Mouse (Mus musculus) kidney, adult 2 months (tissue): ENCODE measurements around the gene Cd248. TPM values are rescaled to one million over a fixed set of nuclear protein-coding genes. Genes with fewer than 3 reads are reported as not detected.
A peak's percentile ranks its signal among the peaks of the same experiment; 100 is the strongest.

Experiments
- DNase-seq: peaks from one replicate; pipeline ENCODE4 v3.0.0; 2021
- H3K27ac ChIP-seq: fragments of 200-500 bp; 2 replicates; pipeline ENCODE4 v1.5.1; 2012; ENCODE audit warnings: low read depth, low read length, control low read depth, inconsistent platforms; ENCODE audit not compliant: insufficient read depth
- H3K27me3 ChIP-seq: fragments of 200-500 bp; replicated peaks from 2 replicates; pipeline ENCODE4 v1.6.1; 2012; ENCODE audit warnings: mild to moderate bottlenecking, moderate library complexity, low read length, inconsistent platforms; ENCODE audit not compliant: control insufficient read depth, insufficient read depth
- H3K36me3 ChIP-seq: fragments of 200-500 bp; 2 replicates; pipeline ENCODE4 v1.6.1; 2012; ENCODE audit warnings: mild to moderate bottlenecking, moderate library complexity, low read length, inconsistent platforms; ENCODE audit not compliant: control insufficient read depth, insufficient read depth
- H3K4me1 ChIP-seq: fragments of 200-500 bp; 2 replicates; pipeline ENCODE4 v1.6.1; 2011; ENCODE audit warnings: low read length; ENCODE audit not compliant: control insufficient read depth, insufficient read depth
- H3K4me3 ChIP-seq: fragments of 200-500 bp; 2 replicates; pipeline ENCODE4 v1.5.1; 2011; ENCODE audit warnings: mild to moderate bottlenecking, low read depth, low read length, control low read depth; ENCODE audit not compliant: insufficient read depth
- CTCF ChIP-seq: fragments of 200-500 bp; conservative IDR thresholded peaks from 2 replicates; pipeline ENCODE4 v1.5.1; 2011; ENCODE audit warnings: low read depth, mild to moderate bottlenecking, control low read depth, low read length, moderate library complexity, mixed read lengths; ENCODE audit not compliant: insufficient read depth, insufficient read length
- POLR2A ChIP-seq: fragments of 200-500 bp; IDR thresholded peaks from one replicate; pipeline ENCODE4 v1.6.1; 2011; ENCODE audit warnings: low read depth, low read length, control low read depth
- WGBS: fragments of 180-500 bp; shearing (Covaris S2); methylation state at CpG from one replicate; pipeline ENCODE4 v1.1.7; 2018; 5-methylcytosine and 5-hydroxymethylcytosine counted together
- polyA plus RNA-seq: library from polyadenylated mRNA; depleted of rRNA; stranded (reverse); fragments of >200 nt; gene quantifications from 2 replicates; pipeline ENCODE4 v1.2.3, GENCODE M21; 2012; rRNA removed

Gene Cd248
- 10.7 and 10.8 TPM in 2 replicates for polyA plus RNA-seq

DNA sequence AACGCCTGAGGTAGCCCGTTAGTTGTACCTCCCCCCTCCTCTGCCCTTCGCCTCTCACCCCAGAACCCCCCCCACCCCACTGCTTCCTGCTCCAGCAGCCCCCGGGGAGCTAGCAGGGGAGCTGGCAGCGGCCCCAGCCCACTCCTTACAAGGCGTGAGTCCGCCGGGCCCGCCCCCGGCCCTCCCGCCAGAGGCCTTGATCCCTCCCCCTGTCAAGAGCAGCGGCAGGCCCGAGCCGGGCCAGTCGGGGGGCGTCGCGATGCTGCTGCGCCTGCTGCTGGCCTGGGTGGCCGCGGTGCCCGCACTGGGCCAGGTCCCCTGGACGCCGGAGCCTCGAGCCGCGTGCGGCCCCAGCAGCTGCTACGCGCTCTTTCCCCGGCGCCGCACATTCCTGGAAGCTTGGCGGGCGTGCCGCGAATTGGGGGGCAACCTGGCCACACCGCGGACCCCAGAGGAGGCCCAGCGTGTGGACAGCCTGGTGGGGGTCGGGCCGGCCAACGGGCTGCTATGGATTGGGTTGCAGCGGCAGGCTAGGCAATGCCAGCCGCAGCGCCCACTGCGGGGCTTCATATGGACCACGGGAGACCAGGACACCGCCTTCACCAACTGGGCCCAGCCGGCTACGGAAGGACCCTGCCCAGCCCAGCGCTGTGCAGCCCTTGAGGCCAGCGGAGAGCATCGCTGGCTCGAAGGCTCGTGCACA, at the start of gene Cd248:
Cd248 (plus strand) TSS at position 212 of the 703 bp plus-strand sequence.
- no peaks in the 10 kb centered on the region; the same call in 1 of the 2 replicates for H3K4me1 ChIP-seq
- peak; percentile 77 for DNase-seq
- no peaks in the 10 kb centered on the region for H3K36me3 ChIP-seq
- H3K27me3 ChIP-seq = no peaks in the 10 kb centered on the region
- H3K27ac ChIP-seq = peak within 1 kb of the TSS; percentile 9; the same call in 1 of the 2 replicates
- no peak for TF ChIP-seq POLR2A
- no peak for TF ChIP-seq CTCF
- H3K4me3 ChIP-seq = peak within 1 kb of the TSS; percentile 40
- under 1% methylated on average over 56 of the region's 56 CpGs for WGBS

DNA sequence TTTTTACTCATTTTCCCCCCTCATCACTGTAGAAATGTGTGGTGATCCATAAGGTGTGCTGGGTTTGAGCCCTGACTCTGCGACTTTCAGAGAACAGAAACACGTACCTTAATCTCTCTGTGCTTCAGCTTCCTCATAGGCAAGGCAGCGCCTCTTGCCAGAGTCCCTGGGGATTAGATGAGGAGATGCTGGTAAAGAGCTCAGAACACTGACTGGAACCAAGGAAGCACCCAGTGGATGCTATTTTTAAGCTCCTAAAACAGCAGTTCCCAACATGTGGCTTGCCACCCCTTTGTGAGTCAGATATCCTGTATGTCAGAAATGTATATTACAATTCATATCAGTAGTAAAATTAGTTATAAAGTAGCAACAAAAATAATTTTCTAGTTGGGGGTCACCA, 49.7 kb upstream of the Cd248 start:
- peaks cover 7% of the 10 kb centered on the region for H3K4me1 ChIP-seq
- no peaks in the 10 kb centered on the region for H3K36me3 ChIP-seq
- no peaks in the 10 kb centered on the region for H3K27me3 ChIP-seq
- no peak overlapping the region for H3K27ac ChIP-seq
- WGBS = 89% methylated on average over 3 of the region's 3 CpGs
- no peak for DNase-seq
- TF ChIP-seq POLR2A (no peak), CTCF (no peak)
- no peak overlapping the region for H3K4me3 ChIP-seq

DNA sequence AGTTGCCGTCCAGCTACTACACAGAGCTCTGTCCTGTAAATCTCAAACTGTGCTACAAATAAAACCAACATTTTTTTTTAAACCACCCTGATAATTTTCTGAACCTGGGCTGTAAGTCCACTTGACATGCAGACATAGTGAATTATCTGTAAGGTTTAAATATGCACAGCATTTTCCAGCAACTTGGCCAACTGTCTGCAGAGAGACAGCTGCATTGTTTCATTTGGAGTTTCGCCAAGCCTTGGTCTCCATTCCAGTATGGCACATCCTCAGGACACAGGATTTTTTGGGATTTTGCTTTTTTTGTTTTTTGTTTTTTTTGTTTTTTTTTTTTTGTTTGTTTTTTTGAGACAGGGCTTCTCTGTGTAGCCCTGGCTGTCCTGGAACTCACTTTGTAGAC, 46.5 kb upstream of the Cd248 start:
- TF ChIP-seq CTCF = no peak
- no peak for TF ChIP-seq POLR2A
- peaks cover 1% of the 10 kb centered on the region; the same call in 1 of the 2 replicates for H3K4me1 ChIP-seq
- no peaks in the 10 kb centered on the region for H3K27me3 ChIP-seq
- DNase-seq = no peak
- 74% methylated on average over 2 of the region's 2 CpGs for WGBS
- no peak overlapping the region for H3K27ac ChIP-seq
- H3K36me3 ChIP-seq = no peaks in the 10 kb centered on the region
- H3K4me3 ChIP-seq = no peak overlapping the region

DNA sequence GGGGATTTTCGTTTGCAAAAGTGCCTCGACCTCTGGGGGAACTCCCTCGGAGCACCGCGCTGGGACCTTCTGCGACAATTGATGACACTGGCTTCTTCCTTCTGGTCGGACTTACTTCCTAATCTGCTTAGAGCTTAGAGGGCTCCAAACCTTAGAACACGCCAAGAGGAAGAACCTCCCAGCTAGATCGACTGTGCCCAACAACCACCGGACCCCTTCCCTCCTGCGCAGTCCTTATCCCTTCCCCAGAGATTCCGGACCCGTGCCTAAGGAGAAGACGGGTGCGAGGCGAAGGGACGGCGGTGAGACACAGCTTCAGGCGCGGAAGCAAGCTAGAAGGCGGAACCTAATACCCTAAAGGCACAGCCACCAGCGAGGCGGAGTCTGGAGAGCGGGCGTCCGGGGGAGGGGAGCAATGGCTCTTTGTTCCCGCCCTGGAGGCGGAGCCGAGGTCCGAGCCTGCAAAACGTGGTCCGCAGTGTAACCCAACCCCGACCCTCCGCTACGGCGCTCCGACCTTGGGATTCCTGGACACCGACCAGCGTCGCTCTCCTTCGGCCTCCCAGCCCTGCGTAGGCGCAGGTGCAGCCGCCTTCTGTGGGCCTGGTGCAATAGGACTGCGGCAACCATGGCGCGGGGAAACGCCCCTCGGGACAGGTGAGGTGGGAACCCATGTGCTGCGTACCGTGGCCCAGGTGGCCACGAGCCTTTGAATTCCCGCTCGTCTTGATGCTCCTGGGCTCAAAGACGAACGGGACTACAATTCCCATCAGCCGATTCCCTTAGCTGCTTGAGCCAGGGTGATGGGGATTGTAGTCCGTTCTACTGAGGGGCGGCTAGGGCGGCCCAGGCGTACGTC, 44.0 kb upstream of the Cd248 start, which contains the start of gene Slc29a2:
Slc29a2 (plus strand) TSS at position 240 of the 859 bp plus-strand sequence.
- Histone ChIP-seq H3K36me3 (no peaks in the 10 kb centered on the region), H3K27ac (peak within 1 kb of the TSS; percentile 91), H3K27me3 (no peaks in the 10 kb centered on the region), H3K4me3 (peak within 1 kb of the TSS; percentile 98), H3K4me1 (no peaks in the 10 kb centered on the region)
- TF ChIP-seq POLR2A (peak; percentile 85), CTCF (no peak)
- WGBS = under 1% methylated on average over 62 of the region's 62 CpGs
- peak; percentile 96 for DNase-seq

DNA sequence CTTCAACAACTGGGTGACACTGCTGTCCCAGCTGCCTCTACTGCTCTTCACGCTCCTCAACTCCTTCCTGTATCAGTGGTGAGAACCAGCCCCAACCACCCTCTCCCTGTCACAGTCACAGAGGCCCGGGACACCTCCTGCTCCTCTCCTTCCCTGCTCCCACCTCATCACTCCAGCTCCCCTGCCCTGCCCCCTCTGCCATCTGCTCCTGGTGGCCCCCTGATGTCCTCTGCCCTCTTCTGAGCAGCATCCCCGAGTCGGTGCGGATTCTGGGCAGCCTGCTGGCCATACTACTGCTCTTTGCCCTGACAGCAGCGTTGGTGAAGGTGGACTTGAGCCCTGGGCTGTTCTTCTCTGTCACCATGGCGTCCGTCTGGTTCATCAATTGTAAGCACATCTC, 41.8 kb upstream of the Cd248 start:
- DNase-seq = no peak
- WGBS = 88% methylated on average over 8 of the region's 8 CpGs
- Histone ChIP-seq H3K4me1 (no peaks in the 10 kb centered on the region), H3K36me3 (no peaks in the 10 kb centered on the region), H3K4me3 (no peak overlapping the region), H3K27me3 (no peaks in the 10 kb centered on the region), H3K27ac (no peak overlapping the region)
- TF ChIP-seq POLR2A (no peak), CTCF (no peak)

DNA sequence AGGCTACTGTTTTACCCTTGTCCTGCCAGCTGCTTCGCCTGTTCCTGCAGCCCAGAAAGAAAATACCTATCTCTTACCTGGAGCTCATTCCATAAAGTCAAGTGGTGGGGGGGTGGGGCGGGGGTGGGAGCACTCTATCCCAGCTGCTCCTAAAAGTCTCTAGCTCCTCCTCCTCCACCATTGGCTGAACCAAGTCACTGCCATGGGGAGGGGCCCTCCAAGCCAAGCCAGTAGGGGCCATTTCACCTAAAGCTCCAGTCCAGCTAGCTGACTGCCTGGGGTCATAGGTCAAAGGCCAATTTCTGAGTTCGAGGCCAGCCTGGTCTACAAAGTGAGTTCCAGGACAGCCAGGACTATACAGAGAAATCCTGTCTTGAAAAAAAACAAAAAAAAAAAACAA, 35.2 kb upstream of the Cd248 start:
- Histone ChIP-seq H3K27me3 (no peaks in the 10 kb centered on the region), H3K4me1 (no peaks in the 10 kb centered on the region), H3K36me3 (no peaks in the 10 kb centered on the region), H3K4me3 (no peak overlapping the region), H3K27ac (no peak overlapping the region)
- DNase-seq = no peak
- 84% methylated on average over 3 of the region's 3 CpGs for WGBS
- TF ChIP-seq POLR2A (no peak), CTCF (no peak)

DNA sequence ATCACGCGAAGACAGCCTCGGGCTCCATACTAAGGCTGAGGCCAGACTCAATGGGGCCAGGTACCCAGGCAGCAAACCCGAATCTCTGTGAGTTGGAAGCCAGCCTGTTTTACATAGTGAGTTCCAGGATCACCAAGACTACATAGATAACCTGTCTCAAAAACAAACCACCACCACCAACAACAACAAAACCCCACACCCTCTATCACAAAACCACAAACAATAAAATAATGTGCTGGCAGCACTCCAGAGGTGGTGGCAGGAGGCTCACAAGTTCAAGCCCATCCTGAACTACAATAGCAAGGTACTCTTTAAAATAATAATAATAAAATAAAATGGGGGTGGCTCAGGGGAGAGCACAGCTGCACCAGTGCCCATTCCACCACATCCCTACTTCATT, 31.3 kb upstream of the Cd248 start:
- Histone ChIP-seq H3K4me1 (peaks cover 9% of the 10 kb centered on the region), H3K4me3 (no peak overlapping the region), H3K27me3 (no peaks in the 10 kb centered on the region), H3K36me3 (no peaks in the 10 kb centered on the region), H3K27ac (no peak overlapping the region)
- WGBS = 80% methylated on average over 4 of the region's 4 CpGs
- TF ChIP-seq CTCF = no peak
- TF ChIP-seq POLR2A = no peak
- DNase-seq = no peak
